Mouse (Mus musculus): ENCODE measurements around the gene P2ry12. TPM values are rescaled to one million over a fixed set of nuclear protein-coding genes. Genes with fewer than 3 reads are reported as not detected.

P2ry12 gene
- total and polyA plus RNA-seq, 2 experiments from 2014 or later = 0.98 TPM; not detected in 1

DNA sequence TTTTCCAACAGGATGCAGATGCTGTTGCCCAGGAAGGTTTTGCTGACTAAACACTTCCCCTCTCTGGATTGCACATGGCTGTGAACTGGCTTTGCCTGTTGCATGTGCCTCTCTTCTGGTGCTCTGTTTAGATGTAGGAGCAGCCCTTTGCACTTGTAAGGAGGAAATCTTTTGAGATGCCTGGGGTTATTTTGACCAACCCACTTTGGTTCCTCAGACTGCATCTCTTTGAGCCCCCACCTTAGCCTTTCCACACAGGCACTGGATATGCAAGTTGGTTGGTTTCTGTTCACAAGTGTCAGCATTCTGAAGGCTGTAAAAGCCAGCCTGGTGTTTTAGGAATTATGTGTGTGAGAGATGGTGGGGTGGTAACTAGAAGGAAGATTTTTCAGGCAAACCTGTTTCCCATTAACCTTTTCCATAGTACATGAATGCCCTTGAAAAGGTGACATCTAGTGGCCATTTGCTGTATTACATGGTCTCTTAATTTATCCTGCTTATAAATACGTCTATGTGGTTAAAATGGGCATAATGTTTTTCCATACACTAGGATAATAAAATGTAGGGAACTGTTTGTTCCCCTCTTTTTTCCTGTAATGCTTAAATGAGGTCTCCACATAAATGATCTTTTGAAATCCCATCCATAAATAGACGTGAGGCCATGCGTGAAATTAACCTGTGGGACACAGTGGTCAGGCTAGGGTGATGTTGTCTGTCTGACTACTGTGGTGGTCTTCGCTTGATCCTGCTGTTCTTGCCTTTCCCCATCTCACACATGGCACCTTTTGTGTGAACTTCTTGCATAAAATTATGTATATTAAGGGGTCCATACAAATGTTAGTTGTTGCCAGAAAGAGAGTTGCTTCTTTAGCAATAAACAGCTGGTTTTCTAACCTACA is 53.8 kb downstream of the P2ry12 start:
- no peak overlapping the region for H3K4me2 ChIP-seq (ENCODE audit: low read depth, low read length)
- DNase-seq (ENCODE audit: low spot score) = peak; percentile 79
- H3K27me3 ChIP-seq (ENCODE audit: control insufficient read depth, insufficient read depth, low read length) = no peaks in the 10 kb centered on the region
- no peak overlapping the region for H3K4me3 ChIP-seq (ENCODE audit: low read depth, low read length)
- TF ChIP-seq CTCF (IDR thresholded peaks at IDR 0.05; ENCODE audit: low read depth) = peak; percentile 88
- TF ChIP-seq EP300 (IDR thresholded peaks at IDR 0.05; ENCODE audit: low read depth) = no peak
- WGBS = 67% methylated on average over 4 of the region's 4 CpGs
- no peaks in the 10 kb centered on the region for H3K36me3 ChIP-seq (replicated peaks; ENCODE audit: control insufficient read depth, insufficient read depth, low read length)
- H3K27ac ChIP-seq (ENCODE audit: low read depth) = no peak overlapping the region
- peaks cover 18% of the 10 kb centered on the region for H3K4me1 ChIP-seq (ENCODE audit: control insufficient read depth, insufficient read depth)
- ATAC-seq (ENCODE audit: insufficient read depth, low read depth) = no peak
- H3K9me3 ChIP-seq (replicated peaks; ENCODE audit: control insufficient read depth, low read length) = no peaks in the 10 kb centered on the region
- H3K9ac ChIP-seq (replicated peaks; ENCODE audit: low read depth, low read length) = no peak overlapping the region

DNA sequence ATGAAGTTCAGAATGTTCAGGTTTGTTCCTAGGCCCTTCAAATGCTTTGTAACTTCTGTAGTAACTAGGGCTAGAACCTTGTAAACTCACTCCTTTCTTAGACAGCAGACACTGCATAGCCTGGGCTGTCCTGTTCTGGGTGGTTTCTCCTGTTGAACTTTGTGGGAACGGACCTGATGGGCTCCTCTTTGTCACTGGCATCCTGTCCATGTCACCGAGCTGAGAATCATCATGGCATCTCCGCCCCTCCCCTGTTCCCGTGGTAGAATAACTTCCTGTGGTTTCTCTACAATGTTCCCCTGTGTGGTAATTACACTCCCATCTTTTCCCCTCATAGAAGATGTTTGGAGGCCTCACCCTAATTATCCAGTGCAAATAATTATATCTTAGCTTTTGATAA is 56.7 kb downstream of the P2ry12 start:
- ATAC-seq (ENCODE audit: insufficient read depth, low read depth) (no peak), DNase-seq (ENCODE audit: low spot score) (no peak)
- Histone ChIP-seq H3K4me2 (ENCODE audit: low read depth, low read length) (no peak overlapping the region), H3K4me1 (ENCODE audit: control insufficient read depth, insufficient read depth) (peaks cover 13% of the 10 kb centered on the region), H3K4me3 (ENCODE audit: low read depth, low read length) (no peak overlapping the region), H3K27me3 (ENCODE audit: control insufficient read depth, insufficient read depth, low read length) (no peaks in the 10 kb centered on the region), H3K9me3 (replicated peaks; ENCODE audit: control insufficient read depth, low read length) (no peaks in the 10 kb centered on the region), H3K36me3 (replicated peaks; ENCODE audit: control insufficient read depth, insufficient read depth, low read length) (no peaks in the 10 kb centered on the region), H3K27ac (ENCODE audit: low read depth) (no peak overlapping the region; the same call in 1 of the 2 replicates), H3K9ac (replicated peaks; ENCODE audit: low read depth, low read length) (no peak overlapping the region)
- no peak for TF ChIP-seq EP300 (IDR thresholded peaks at IDR 0.05; ENCODE audit: low read depth)
- TF ChIP-seq CTCF (IDR thresholded peaks at IDR 0.05; ENCODE audit: low read depth) = no peak
- 76% methylated on average over 4 of the region's 4 CpGs for WGBS

DNA sequence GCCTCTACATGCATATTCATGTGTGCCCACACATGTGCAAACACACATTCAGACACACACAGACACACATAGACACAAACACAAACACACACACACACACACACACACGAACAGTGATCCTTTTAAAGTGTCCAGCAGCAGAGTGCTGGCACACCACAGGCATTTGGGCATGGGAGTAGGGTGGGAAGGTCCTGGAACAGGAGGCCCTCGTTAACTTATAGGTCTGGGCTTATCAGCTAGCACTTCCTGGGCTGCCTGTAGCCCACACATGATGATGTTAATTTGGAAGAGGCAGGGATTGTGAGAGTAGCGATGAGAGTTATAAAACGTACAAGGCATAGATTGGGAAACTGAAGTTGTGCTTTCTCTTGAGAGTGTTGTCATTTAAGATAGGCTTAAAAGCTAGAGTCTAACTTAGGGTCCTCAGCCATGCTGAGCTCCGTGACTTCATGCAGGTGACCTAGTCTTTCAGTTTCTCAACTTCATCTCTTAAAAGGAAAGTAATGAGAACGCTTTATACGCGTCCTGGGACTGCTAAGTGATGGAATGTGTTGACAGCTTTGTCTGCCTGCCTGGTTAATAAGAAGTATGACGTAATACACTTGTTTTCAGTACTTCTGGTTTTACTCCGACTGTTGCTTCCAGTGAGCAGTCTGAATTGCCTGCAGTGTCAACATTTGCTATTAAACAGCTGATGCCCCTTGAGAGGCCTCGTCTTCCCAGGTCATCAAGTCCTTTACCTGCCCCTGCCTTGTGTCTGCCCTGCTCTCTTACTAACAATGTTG is 57.8 kb downstream of the P2ry12 start:
- peak overlapping the region; percentile 33; the same call in 1 of the 2 replicates for H3K4me2 ChIP-seq (ENCODE audit: low read depth, low read length)
- ATAC-seq (ENCODE audit: insufficient read depth, low read depth) = peak; percentile 80
- H3K27ac ChIP-seq (ENCODE audit: low read depth) = peak overlapping the region; percentile 60
- DNase-seq (ENCODE audit: low spot score) = peak; percentile 76
- no peak overlapping the region for H3K9ac ChIP-seq (replicated peaks; ENCODE audit: low read depth, low read length)
- WGBS = 22% methylated on average over 11 of the region's 11 CpGs
- no peaks in the 10 kb centered on the region for H3K36me3 ChIP-seq (replicated peaks; ENCODE audit: control insufficient read depth, insufficient read depth, low read length)
- H3K9me3 ChIP-seq (replicated peaks; ENCODE audit: control insufficient read depth, low read length) = no peaks in the 10 kb centered on the region
- H3K27me3 ChIP-seq (ENCODE audit: control insufficient read depth, insufficient read depth, low read length) = no peaks in the 10 kb centered on the region
- H3K4me3 ChIP-seq (ENCODE audit: low read depth, low read length) = no peak overlapping the region
- peaks cover 13% of the 10 kb centered on the region for H3K4me1 ChIP-seq (ENCODE audit: control insufficient read depth, insufficient read depth)
- TF ChIP-seq CTCF (IDR thresholded peaks at IDR 0.05; ENCODE audit: low read depth) = no peak
- TF ChIP-seq EP300 (IDR thresholded peaks at IDR 0.05; ENCODE audit: low read depth) = no peak

DNA sequence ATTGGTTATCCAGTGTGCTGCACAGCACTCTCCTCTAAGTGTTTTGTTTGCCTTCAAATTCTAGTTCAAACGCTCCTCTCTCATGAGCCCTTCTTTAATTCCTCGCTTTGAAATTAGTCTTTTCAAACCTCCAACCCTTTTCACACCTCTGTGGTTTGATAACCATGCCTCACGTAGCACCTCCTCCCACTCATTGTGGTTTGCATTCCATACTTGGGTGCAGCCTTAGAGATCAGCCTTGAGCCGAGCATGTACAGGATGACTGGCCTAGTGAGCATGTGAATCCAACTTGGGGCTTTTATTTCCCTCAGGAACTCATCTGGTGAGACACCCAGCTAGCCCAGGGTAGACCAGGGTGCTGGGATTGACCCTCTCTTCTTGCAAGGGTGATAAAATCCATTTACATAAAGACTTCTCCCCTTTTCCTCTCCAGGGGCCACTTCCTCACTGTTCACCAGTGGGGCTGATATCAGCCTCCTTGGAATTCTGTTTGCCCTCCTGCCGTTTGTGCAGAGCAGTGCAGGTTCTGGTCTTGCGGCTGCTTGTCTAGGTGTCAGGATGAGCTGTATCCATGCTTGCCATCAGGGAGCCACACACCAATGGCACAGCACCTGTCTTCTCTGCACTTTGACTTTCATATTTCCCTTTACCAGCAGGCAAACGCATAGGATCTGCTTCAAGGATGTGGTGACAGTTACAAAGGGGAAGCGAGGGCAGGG is 58.7 kb downstream of the P2ry12 start:
- DNase-seq (ENCODE audit: low spot score) (no peak), ATAC-seq (ENCODE audit: insufficient read depth, low read depth) (peak; percentile 23; the same call in 1 of the 2 replicates)
- Histone ChIP-seq H3K4me3 (ENCODE audit: low read depth, low read length) (no peak overlapping the region), H3K9me3 (replicated peaks; ENCODE audit: control insufficient read depth, low read length) (no peaks in the 10 kb centered on the region), H3K4me1 (ENCODE audit: control insufficient read depth, insufficient read depth) (peaks cover 13% of the 10 kb centered on the region), H3K4me2 (ENCODE audit: low read depth, low read length) (no peak overlapping the region), H3K27ac (ENCODE audit: low read depth) (peak overlapping the region; percentile 60), H3K27me3 (ENCODE audit: control insufficient read depth, insufficient read depth, low read length) (no peaks in the 10 kb centered on the region), H3K9ac (replicated peaks; ENCODE audit: low read depth, low read length) (no peak overlapping the region), H3K36me3 (replicated peaks; ENCODE audit: control insufficient read depth, insufficient read depth, low read length) (no peaks in the 10 kb centered on the region)
- WGBS = 41% methylated on average over 8 of the region's 8 CpGs
- no peak for TF ChIP-seq EP300 (IDR thresholded peaks at IDR 0.05; ENCODE audit: low read depth)
- TF ChIP-seq CTCF (IDR thresholded peaks at IDR 0.05; ENCODE audit: low read depth) = no peak

DNA sequence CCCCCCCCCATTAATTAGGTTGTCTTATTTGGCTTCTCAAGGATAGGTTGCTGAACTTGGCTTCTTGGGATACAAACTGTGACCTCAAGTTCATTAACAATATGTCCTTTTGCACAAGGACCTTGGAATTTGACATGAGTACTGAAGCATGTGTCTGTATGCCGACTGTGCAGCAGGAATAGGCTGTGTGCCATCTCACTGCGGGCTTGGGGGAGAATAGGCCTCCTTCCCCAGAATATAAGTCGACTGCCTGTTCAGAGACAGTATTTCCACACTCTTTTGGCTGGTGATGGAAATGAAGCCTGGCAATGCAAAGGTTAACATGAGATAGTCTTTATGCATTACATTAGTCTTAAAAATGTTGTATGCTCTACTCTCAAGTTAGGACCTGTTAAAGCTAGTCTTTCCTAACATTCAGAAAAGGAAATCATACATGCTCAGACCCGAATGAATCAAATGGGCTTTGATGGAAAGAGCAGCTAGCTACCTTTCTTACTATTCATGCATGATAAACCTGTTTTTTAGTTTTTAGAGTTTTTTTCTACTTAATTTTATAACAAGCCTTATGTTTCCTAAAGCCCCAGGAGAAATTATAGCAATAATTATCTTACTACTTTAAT is 65.2 kb downstream of the P2ry12 start:
- Histone ChIP-seq H3K36me3 (replicated peaks; ENCODE audit: control insufficient read depth, insufficient read depth, low read length) (no peaks in the 10 kb centered on the region), H3K9me3 (replicated peaks; ENCODE audit: control insufficient read depth, low read length) (no peaks in the 10 kb centered on the region), H3K4me3 (ENCODE audit: low read depth, low read length) (no peak overlapping the region), H3K9ac (replicated peaks; ENCODE audit: low read depth, low read length) (no peak overlapping the region), H3K27ac (ENCODE audit: low read depth) (no peak overlapping the region), H3K4me1 (ENCODE audit: control insufficient read depth, insufficient read depth) (no peaks in the 10 kb centered on the region), H3K4me2 (ENCODE audit: low read depth, low read length) (no peak overlapping the region), H3K27me3 (ENCODE audit: control insufficient read depth, insufficient read depth, low read length) (no peaks in the 10 kb centered on the region)
- ATAC-seq (ENCODE audit: insufficient read depth, low read depth) (no peak), DNase-seq (ENCODE audit: low spot score) (no peak)
- 64% methylated on average over 4 of the region's 4 CpGs for WGBS
- TF ChIP-seq EP300 (IDR thresholded peaks at IDR 0.05; ENCODE audit: low read depth) = no peak
- TF ChIP-seq CTCF (IDR thresholded peaks at IDR 0.05; ENCODE audit: low read depth) = no peak
